Mouse (Mus musculus) stomach, postnatal 0 days (tissue): Measurements from ENCODE around the gene Grm7.

Source experiments
- CTCF ChIP-seq: IDR thresholded peaks from 2 replicates; pipeline ENCODE4 v1.5.1; 2016; ENCODE audit warnings: antibody characterized with exemption, low read depth, mild to moderate bottlenecking, moderate library complexity
- EP300 ChIP-seq: optimal IDR thresholded peaks from 2 replicates; pipeline ENCODE3; 2016; ENCODE audit warnings: antibody characterized with exemption

GRCm38 (mm10) chr6:111161037-111161436 lies 515.7 kb downstream of the Grm7 start:
- TF ChIP-seq CTCF (no peak), EP300 (no peak)
